Mouse (Mus musculus): Measurements from ENCODE around the gene Arhgef18.

Arhgef18 gene

GRCm38 (mm10) chr8:3500235-3501090 lies 107.7 kb downstream of the Arhgef18 start, which contains the start of gene Mcoln1:
Mcoln1 (plus strand) TSS chr8:3500457.
- peak; percentile 96 for DNase-seq (ENCODE audit: low read depth)

DNA sequence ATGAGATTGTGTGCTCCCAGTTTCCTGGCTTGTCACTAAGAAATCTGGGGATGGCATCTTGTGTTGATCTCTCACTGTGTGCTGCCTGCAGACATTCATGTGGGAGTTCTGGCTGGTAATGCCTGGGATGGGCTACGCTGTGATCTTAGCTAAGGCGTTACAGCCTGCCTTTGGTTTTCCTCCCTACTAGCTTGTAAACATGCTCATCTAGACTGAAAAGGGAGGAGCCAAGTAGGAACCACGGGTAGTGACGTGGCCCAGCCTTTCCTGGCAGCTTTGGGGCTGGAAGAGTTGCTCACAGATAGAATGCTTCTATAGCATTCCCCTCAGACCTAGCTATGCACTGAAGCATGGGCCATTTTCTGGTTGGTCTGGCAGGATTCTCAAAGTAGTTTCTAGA lies 109.4 kb downstream of the Arhgef18 start:
- no peak for DNase-seq (ENCODE audit: low read depth)
